Mouse (Mus musculus): ENCODE measurements around the gene Znrf3.

Gene Znrf3

DNA sequence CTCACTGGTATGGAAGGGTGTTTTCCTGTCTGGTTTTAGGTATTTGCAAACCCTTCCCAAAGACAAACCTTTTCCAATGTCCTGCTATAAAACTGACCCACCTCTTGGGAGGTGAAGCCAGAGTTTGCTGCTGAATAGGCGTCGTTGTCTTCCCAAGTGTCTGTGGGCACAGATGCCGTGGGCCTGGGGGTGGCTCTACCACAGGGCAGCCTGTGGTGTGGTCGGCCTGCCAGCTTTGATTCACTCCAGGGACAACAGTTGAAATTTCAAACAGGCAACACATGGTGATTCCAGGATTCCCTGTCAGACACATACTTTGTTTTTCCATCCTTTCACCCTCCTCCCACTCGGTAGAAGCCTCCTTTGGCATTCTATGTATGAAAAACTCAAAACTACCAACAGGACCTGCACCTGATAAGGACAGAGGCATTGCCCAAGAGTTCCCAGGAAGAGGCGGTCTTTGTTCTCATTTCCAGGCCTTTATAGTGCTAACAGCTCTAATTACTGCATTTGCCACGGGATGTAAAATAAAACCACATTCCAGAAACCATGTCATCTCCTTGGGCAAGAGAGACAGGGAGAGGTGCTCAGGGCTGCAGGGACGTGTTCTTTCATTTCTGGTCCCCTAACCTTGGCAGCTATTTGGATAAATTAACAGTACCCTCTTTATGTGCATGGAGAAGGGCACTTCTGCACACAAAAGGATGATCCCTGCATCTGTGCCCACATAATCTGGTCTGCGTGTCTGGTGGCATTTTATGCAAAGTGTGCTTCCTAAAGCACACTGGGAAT lies 173.2 kb downstream of the Znrf3 start:
- DNase-seq (ENCODE audit: low read depth, low spot score): no peak

DNA sequence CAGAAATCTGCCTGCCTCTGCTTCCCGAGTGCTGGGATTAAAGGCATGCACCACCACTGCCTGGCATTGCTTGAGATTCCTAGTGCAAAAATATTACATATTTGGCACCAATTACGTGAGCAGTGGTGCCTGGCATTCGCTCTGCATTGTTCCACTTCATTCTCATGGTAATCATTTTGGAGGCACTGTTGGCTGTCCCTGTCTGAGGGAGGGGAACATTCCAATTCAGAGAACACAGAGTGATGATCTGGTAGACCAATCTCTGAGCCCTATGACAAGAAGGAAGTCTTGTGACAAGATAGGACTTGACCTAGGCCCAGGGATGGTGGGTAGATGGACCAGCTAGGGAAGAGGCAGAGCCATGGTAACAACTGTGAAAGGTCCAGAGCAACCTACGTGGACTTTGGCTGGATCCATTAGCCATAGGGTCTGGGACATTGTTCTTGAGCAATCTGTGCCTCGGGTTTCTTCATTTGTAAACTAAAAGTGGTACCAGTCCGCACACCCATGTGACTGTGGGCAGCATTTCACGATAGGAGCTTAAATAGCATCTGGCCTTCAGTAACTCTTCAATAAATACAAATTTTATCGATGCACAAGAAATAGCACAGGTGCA lies 174.7 kb downstream of the Znrf3 start:
- no peak for DNase-seq (ENCODE audit: low read depth, low spot score)

DNA sequence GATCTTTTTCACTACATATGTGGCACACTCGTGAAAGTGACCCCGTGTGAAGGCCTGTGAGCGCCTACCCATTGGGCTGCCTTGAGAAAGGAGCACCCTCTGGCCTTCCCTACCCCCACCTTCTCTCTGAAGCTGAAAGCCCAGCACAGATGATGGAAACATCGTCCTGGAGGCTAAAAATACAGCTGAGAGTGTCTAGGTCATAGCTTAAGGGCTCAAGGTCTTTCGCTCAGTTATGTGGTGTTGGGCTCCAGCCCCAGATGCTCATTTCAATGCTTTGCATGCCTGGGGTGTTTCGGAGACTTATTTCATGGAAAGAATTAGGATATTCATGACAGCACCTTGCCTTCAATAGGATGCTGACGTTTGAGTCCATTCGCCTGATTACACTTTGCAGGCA lies 178.9 kb downstream of the Znrf3 start:
- DNase-seq (ENCODE audit: low read depth, low spot score): no peak

DNA sequence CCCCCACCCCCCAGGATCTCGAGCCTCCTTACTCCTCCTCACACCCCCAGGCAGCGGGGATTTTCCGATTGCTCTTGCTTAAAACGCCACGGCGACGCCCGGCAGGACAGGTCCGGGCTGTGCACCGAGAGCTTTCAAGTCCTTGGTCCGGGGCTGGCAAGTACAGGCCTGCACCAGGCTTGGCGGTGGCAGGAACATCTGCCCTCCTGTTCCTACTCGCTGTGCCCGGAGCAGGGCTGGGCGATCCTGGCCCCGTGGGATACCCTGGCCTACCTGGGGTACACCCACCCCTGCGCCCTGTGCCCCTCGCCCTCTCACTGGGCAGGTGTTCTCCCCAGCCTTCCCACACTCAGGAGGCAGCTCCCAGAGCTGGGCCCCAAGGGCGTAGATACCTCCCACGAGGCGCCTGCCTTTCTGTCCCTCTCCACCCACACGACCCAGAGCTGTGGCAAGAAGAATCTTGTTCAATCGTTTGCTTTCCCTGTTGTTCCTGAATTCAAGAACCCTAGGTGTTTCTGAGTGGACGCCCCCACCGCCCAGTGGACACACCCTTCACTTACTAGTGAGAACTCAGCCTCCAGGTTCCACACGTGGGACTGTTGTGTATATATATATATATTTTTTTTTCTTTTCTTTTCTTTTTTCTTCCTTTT lies 181.4 kb downstream of the Znrf3 start:
- no peak for DNase-seq (ENCODE audit: low read depth, low spot score)

DNA sequence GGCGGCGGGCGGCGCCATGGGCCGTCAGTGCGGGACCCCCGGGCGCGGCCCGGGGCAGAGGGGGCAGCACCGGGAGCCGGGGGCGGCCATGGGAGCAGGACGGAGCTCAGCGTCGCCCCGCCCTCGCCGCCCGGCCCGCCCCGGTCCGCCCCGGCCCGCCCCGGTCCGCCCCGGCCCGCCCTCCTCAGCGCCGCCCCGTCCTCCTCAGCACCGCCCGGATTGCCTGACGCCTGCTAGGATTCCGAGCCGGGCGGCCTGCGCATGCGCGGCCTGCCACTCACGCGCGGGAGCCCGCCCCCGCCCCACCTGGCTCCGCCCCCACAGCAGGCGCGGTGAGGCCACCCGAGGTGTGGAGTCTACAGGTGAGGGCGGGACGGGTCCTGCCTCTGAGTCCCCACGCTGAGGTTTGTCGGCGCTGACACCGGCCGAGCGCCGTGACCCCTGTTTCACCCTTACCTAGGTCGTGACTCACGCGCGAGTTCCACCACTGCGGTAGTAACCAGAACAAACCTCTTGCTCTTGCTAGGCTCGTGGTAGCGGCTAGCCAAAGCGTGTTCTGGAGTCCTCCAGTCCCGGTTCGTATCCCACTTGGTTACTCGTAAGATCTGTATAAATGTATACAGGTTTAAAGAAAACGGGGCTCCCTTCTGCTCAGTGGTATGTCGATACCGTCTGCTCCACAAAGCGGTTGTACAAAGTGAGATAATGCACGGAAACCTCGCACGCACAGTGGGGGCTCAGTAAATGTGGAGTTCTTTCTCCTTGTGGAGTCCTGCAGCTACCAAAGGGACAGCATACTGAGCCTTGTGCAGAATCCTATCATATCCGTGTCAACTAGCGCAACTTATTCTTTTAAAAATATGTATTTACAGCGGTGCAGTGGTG lies 182.9 kb downstream of the Znrf3 start, which contains the start of gene Kremen1:
Gene Kremen1, minus strand, starts transcription at position 51 of the 885 bp plus-strand sequence.
- DNase-seq (ENCODE audit: low read depth, low spot score): peak; percentile 81

DNA sequence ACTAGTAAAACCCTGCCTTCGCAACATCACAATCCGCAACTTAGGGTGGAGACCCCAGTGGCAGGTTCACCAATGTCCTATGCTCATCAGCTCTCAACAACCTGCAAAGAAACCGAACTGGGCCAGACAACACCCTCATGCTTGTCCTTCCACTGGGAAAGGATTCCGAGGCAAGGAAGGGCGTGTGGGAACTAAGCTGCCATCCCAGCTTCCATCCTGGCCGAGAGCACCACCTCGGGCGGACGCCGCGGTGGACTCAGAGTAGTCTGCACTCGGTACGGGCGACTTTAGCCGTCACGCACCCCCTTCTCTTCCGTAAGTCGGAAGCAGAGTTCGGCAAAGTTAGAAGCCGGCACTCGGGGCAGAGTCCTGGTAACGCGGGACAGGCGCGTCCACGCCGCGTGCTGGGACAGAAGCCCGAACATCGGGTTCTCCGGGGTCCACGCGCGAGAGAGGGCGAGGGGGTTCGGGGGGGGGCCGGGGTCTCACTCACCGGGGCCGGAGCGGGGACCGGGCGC lies 183.6 kb downstream of the Znrf3 start:
- no peak for DNase-seq (ENCODE audit: low read depth, low spot score)

DNA sequence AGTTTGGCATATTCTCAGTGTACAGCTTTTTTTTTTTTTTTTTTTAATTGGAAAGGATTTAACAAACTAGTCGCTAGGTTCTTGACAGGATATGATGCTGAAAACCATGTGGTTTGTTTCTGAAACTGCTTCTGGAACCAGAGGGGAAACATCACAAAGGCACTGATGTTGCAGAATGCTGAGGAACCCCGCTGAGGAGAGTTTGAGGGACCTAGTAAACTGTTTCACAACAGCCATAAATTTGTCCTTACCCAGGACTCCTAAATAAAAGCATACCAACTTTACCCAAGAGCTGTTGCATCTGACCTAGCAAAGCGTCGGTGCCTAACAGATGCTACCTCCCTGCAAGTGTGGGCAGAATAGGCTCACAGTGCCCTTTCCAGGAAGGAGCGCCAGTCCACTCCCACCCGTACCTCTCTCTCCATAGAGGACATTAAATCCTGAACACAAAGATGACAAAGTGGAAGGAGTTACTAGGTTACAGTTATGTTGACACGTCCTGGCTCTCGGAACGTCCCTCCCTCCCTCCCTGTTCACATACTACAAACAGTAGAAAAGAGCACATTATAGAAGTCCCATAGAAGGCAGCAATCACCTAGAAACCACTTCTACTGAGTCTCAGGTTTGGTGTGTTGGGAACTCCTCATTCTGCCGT lies 184.6 kb downstream of the Znrf3 start:
- DNase-seq (ENCODE audit: low read depth, low spot score): no peak

DNA sequence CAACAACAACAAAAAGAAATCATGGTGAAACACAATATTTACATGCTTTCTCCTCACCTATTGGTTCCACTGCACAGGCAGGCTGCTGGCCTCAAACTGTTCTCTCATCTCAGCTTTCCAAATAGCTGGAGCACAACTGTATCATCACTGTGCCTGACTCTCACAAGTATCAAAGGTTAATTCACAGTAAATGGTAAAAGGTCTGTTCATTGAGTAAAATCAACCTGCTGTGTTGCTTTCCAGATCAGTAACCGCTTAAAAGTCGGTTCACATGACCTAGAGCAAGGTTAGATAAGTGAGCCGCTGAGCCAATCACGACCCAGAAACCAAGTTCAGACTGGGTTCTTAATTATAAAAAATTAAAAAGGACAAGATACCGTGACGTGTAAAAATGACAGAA lies 186.6 kb downstream of the Znrf3 start:
- no peak for DNase-seq (ENCODE audit: low read depth, low spot score)

DNA sequence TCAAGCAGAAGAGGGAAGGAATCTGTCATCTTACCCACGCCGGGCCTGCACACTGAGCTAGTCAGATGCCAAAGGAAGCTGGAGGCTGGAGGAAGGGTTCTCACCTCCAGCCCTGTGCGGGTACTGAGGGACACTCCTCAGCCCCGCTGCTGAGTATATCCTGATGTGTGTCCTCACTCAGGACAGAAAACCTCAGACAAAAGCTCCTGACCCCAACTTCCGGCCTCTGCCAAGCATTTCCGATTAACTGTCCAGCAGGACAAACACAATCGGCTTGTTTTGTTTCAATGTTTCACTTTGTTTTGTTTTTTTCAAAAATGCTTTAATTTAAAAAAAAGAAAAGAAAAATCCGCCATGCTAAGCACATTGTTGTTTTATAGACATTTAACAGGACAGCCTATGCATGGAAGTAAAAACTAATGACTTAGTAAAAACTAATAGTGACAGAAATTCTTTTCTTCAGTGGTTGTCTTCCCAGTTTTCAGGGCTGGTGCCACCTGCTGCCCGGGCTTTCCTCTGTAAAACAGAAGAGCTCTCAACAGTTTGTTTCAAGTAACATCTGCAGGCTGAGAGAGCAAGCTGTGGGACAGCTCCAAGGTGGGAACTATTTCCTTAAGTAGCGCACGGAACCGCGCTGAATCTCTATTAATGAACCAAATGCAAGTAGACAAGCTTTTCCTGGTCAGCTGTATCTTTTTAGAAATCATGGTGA lies 187.3 kb downstream of the Znrf3 start:
- DNase-seq (ENCODE audit: low read depth, low spot score): no peak

DNA sequence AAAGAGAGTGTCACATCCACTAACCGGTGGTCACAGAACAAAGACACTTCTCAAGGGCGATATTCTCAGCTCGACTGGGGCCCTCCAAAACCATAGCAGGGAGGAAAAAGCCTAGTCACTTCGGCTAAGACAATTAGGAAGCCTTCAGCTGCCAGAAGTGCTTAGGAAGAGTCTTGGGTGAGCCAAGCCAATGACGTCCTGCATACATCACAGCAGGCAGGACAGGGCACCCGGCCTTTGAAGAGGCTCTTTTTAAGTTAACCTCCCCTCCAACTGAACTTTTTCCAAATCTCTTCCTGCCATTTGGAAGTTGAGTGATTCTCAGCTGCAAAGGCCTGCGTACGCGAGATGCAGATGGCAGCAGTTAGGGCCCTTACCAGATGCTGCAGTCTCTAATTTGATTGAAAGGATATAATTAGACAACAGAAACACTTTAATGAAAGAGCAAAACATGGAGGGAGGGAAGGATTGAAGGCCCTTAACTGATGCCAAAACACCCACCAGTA lies 189.1 kb downstream of the Znrf3 start:
- no peak for DNase-seq (ENCODE audit: low read depth, low spot score)

DNA sequence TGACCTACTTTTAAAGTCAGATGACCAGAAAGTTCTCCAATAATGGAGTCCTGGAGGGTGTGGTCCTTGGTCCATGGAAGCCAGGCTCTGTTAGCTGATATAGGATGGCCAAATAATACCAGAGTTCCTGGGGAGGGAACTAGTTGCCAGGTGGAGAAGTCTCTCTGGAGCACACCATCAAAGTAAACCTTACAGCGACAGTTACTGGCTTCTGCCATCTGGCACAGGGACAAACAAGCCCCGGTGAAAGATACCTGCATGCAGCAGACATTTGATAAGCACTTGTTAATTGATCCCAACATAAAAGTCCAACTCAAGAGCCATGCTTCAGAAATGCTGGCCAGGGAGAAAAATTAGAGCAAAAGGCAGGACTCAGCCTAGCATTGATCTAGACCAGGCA lies 190.6 kb downstream of the Znrf3 start:
- DNase-seq (ENCODE audit: low read depth, low spot score): no peak

DNA sequence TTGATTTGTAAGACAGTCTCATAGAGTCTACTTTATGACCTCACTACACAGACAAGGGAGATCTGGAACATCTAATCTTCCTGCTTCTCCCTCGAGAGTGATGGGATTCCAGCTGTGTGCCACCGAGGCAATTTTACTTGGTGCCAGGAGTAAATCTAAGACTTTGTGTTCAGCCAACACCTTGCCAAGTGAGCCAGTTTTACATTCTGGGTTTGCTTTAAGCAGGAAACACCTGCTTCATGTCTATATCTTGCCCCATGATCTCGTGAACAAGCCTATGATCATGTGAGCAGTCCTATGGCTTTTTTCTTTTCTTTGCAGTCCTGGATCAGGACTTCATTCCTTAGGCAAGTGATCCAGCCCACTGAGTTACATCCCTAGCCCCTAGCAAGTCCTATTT lies 191.1 kb downstream of the Znrf3 start:
- no peak for DNase-seq (ENCODE audit: low read depth, low spot score)

DNA sequence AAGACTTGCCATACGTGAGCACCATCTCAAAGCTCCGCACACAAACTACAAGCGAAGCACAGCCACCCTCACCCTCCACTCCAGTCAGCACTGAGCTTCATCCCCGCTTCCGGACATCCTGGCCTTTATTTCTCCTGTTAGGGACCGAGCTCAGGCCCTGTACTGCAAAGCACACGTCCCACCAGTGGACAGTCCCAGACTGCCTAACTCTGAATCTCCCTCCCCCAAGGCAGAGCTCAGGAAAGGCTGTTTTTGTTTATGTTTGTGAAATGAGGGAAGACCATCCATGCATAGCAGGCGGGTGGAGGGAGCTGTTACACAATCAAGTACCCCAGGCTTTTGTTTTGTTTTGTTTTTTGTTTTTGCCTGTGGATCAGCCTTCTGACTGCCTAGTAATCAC lies 191.9 kb downstream of the Znrf3 start:
- no peak for DNase-seq (ENCODE audit: low read depth, low spot score)

DNA sequence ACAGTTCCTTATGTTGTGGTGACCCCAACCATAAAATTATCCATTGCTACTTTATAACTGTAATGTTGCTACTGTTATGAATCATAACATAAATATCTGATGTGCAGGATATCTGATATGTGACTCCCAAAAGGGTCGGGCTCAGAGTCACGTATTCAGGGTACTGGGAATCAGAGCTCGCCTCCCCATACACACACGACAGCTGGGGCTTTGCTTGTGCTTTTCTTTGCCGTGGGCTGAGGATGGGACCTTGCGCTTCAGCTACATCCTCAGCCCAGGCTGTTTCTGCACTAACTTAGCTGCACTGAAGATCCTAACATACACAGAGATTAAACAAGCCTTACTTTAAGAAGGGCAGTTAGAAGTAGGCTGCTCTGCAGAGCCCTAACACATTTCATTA lies 193.5 kb downstream of the Znrf3 start:
- DNase-seq (ENCODE audit: low read depth, low spot score): no peak

DNA sequence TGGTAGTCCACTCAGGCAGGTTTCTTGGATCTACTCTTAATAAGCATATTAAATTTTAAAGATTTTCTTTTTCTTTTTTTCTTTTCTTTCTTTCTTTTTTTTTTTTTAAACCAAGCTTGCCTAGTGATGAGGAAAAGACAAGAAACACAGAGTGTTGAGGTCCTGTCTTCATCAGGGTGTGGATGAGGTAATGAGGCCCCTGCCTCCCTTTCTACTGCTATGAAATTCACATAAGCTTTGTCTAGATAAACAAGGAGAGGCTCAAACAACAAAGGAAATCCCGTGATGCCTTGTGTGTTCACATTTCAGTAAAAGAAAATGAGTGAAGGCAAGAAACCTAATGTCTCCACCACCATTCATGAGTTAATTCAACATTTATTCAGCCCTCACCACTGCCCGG lies 196.4 kb downstream of the Znrf3 start:
- DNase-seq (ENCODE audit: low read depth, low spot score): no peak

DNA sequence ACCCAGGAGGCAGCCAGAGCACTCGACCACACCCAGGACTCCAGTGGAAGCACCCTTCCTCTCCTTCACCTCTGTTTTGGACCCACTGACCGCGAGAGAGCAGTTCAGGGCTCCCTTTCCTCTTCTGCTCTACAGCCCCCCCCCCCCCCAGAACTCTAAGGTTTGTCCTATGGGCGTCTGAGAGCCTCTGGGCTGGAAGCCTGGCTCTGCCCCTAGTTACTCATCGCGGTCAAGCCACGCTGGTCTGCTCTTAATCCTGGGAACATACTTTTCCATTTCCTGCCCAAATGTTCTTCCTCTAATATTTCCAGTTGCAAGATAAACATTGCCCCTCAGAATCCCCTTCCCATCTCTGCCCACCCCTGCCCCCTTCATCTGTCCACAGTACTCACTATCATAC lies 199.2 kb downstream of the Znrf3 start:
- no peak for DNase-seq (ENCODE audit: low read depth, low spot score)

DNA sequence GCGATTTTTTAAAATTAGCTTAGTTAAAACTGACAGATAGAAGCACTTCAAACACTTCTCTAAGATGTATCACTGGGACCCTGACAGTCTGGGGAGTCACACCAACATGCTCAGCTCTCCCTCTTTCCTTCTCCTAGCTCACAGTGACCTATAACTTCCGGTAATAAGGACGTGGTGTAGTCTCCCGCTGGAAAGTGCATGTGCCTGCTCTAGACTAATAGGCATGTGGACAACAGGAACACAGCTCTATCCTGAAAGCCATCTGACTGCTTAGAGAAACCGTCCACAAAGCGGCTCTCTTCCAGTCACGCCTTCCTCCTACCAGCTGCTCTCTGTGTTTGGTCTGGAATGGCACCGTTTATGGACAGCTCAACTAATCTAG lies 199.9 kb downstream of the Znrf3 start:
- no peak for DNase-seq (ENCODE audit: low read depth, low spot score)

DNA sequence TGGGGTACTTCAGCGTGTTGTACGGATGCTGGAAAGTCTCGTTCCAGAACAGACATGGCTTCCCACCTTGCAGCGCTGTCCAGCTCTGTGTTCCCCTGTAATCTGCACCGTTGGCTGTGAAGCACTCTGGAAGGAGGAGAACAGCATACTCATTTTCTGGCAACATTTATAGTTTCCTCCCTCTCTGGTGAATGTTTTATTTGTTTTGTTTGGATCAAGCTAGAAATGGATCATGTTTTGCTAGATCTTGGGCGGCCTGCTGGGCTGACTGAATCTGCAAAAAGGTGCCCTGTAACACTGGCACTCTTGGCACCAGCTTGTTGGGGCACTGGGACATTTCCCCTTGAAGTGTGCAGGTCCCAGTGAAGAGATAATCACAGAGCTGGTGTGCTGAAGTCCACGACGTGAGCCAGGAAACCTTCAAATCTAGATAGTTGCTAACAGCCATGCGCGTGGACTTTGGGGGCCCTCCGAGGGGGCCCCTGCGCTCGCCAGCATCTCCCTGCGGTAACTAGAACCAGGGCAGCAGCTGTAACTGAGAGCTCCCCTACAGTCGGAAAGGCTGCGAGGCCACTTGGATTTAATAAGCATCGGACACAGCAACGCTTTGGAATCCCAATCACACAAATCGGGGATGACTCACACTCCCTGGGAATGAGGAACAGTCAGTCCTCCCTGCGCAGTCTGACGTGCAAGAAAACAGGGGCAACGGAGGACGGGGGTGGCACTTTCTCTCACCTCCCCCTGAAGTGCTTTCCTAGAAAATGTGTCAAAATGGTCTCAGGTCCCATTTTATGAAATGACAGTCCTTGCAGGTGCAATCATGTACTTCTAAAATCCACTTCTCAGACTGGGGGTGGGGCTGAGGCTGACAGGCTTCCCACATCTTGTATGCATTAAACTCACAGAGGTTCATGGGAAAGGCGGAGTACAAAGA lies 200.6 kb downstream of the Znrf3 start:
- DNase-seq (ENCODE audit: low read depth, low spot score): no peak

DNA sequence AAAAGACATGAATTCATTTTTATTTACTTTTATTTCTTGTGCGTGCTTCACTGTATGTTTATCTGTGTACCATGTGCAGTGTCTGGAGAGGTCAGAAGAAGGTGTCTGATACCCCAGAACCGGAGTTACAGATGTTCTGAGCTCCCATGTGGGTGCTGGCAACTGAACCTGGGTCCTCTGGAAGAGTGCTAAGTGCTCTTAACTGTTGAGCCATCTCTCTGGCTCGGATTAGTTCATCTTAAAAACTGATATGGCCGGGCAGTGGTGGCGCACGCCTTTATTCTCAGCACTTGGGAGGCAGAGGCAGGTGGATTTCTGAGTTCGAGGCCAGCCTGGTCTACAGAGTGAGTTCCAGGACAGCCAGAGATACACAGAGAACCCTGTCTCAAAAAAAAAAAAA lies 201.4 kb downstream of the Znrf3 start:
- no peak for DNase-seq (ENCODE audit: low read depth, low spot score)
